Mouse (Mus musculus) liver, adult 2 months (tissue): Measurements from ENCODE around the gene Cdca5.

Experiments used
- CTCF ChIP-seq: fragments of 200-500 bp; IDR thresholded peaks from 2 replicates; pipeline ENCODE4 v1.5.1; 2011; ENCODE audit warnings: low read depth, low read length, control low read depth
- POLR2A ChIP-seq: fragments of 200-500 bp; IDR thresholded peaks from 2 replicates; pipeline ENCODE4 v1.6.1; 2011; ENCODE audit warnings: low read length, control low read depth; ENCODE audit not compliant: insufficient read depth; ENCODE audit errors: extremely low read depth

DNA sequence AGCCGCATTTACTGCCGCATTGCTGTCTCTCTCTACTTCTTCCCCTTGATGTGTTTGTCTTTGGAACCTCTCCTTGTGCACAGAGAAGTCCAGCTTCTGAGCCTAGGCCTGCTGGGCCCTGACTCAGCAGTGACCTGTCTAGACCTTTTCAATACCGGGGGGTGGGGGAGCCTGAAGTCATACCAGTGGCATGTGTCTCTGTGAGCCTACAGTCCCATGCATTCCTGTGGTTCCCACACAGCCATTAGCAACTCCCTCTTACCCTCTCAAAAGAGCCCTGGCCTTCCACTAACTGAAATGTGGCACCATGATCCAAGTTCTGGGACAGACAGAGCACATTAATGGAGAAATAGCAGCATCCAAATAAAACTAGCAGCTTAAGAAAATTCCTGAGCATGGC is 51.6 kb downstream of the Cdca5 start:
- TF ChIP-seq POLR2A (no peak), CTCF (no peak)
